Mouse (Mus musculus) lung, postnatal 14 days (tissue): ENCODE results near the gene Ssxb2.
"Not testable (repeated sequence)": the region's sequence is repeated elsewhere in the genome, so short reads cannot be mapped to it uniquely, and the experiment has no call there.

Experiments used
- DNase-seq: peaks from one replicate; pipeline ENCODE4 v3.0.0; 2021

Gene Ssxb2

DNA sequence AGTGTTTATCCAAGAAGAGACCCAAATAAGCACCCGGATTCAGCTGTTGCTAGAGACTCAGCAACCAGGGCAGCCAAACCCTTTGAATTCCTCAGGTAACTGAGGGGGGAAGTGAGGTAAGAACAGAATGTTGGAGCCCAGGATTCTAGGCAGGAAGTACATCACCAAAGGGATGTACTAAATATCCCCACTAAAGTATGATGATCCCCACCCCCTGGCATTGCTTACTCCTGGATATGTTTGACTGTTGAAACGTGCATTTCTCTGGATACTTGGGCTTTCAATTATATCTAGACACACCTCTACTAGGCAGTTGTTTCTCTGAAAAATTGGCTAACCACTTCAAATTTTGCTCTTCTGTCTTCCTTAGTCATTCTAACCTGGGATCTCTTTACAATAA is at the start of gene Ssxb2:
Gene Ssxb2 (minus strand): TSS at position 101 of the 400 bp plus-strand sequence.
- not testable (repeated sequence) for DNase-seq

DNA sequence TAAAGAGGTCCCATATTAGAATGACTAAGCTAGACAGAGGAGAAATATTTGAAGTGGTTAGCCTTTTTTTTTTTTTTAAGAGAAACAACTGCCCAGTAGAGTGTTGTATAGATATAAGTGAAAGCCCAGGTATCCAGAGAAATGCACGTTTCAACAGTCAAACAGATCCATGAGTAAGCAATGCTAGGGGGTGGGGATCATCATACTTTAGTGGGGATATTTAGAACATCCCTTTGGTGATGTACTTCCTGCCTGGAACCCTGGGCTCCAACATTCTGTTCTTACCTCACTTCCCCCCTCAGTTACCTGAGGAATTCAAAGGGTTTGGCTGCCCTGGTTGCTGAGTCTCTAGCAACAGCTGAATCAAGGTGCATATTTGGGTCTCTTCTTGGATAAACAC is 48.5 kb downstream of the Ssxb2 start, which contains the start of gene Ssxb1:
Gene Ssxb1 (plus strand): TSS at position 301 of the 400 bp plus-strand sequence.
- DNase-seq: not testable (repeated sequence)
